Mouse (Mus musculus) liver, embryonic 14.5 days (tissue): ENCODE measurements around the gene Imp3. TPM values are rescaled to one million over a fixed set of nuclear protein-coding genes. Genes with fewer than 3 reads are reported as not detected.

Experiments used
- ATAC-seq: fragments of 200-750 bp; cut with Nextera tagmentation; 2 replicates; pipeline ENCODE4 v1.8.0; 2017; ENCODE audit warnings: moderate number of reproducible peaks, mild to moderate bottlenecking, moderate library complexity; ENCODE audit not compliant: insufficient read depth
- DNase-seq, 3 experiments: peaks; one replicate each; pipeline ENCODE4 v3.0.0-alpha.2; 2012 to 2013; ENCODE audit warnings: low read depth in 3 of 3, low spot score in 3 of 3
- H3K27ac ChIP-seq: fragments of 300-500 bp; sonication (generic); 2 replicates; pipeline ENCODE4 v1.5.1; 2014; ENCODE audit warnings: moderate library complexity, mild to moderate bottlenecking, control low read depth, inconsistent platforms
- H3K27me3 ChIP-seq: fragments of 300-500 bp; sonication (generic); 2 replicates; pipeline ENCODE4 v1.6.1; 2014; ENCODE audit warnings: mild to moderate bottlenecking, low read length, moderate library complexity; ENCODE audit not compliant: control insufficient read depth, insufficient read depth
- H3K36me3 ChIP-seq: fragments of 300-500 bp; sonication (generic); replicated peaks from 2 replicates; pipeline ENCODE4 v1.6.1; 2014; ENCODE audit warnings: low read depth; ENCODE audit not compliant: control insufficient read depth, insufficient read depth
- H3K4me1 ChIP-seq, 2 experiments: fragments of 200-500 bp in 1 of 2; fragments of 300-500 bp in 1 of 2; sonication (generic) in 1 of 2; replicated peaks; 2 replicates each; pipeline ENCODE4 v1.6.1; 2012 to 2014; ENCODE audit warnings: antibody characterized with exemption in 1 of 2, inconsistent platforms in 1 of 2, low read length in 1 of 2; ENCODE audit not compliant: control insufficient read depth in 2 of 2, insufficient read depth in 2 of 2
- H3K4me2 ChIP-seq: fragments of 300-500 bp; sonication (generic); 2 replicates; pipeline ENCODE4 v1.6.1; 2014; ENCODE audit warnings: low read depth, mild to moderate bottlenecking, control low read depth, moderate library complexity
- H3K4me3 ChIP-seq, 2 experiments: fragments of 200-500 bp in 1 of 2; fragments of 300-500 bp in 1 of 2; sonication (generic) in 1 of 2; 2 replicates each; pipeline ENCODE4 v1.5.1; 2012 to 2014; ENCODE audit warnings: low read depth in 2 of 2, low read length in 2 of 2, mild to moderate bottlenecking in 2 of 2, control low read depth in 1 of 2, inconsistent platforms in 1 of 2, moderate library complexity in 1 of 2; ENCODE audit not compliant: insufficient read depth in 1 of 2
- H3K9ac ChIP-seq: fragments of 300-500 bp; sonication (generic); replicated peaks from 2 replicates; pipeline ENCODE4 v1.6.1; 2014; ENCODE audit warnings: mild to moderate bottlenecking, control low read depth, moderate library complexity
- H3K9me3 ChIP-seq: fragments of 300-500 bp; sonication (generic); 2 replicates; pipeline ENCODE4 v1.6.1; 2016; ENCODE audit warnings: low read length, mixed read lengths; ENCODE audit not compliant: control insufficient read depth
- CTCF ChIP-seq: IDR thresholded peaks from 2 replicates; pipeline ENCODE4 v1.5.1; 2016; ENCODE audit warnings: antibody characterized with exemption, low read depth, control low read depth
- EP300 ChIP-seq: IDR thresholded peaks from 2 replicates; pipeline ENCODE4 v1.6.1; 2016; ENCODE audit warnings: antibody characterized with exemption, low read depth
- WGBS: fragments of 180-500 bp; shearing (Covaris S2); extraction: QIAGEN DNeasy Blood & Tissue Kit; methylation state at CpG from one replicate; pipeline ENCODE4 v1.1.7; 2014; ENCODE audit not compliant: insufficient replicate concordance; 5-methylcytosine and 5-hydroxymethylcytosine counted together
- polyA plus RNA-seq, 2 experiments: library from polyadenylated mRNA; depleted of rRNA in 1 of 2; stranded (reverse) in 1 of 2; unstranded in 1 of 2; fragments of >200 nt; fragmentation: Nextera tagmentation in 1 of 2; extraction: Ambion mirVana in 1 of 2; gene quantifications; 2 replicates each; pipeline versions ENCODE4 v1.2.1 to v1.2.3; 2012 to 2014

Imp3 gene
- polyA plus RNA-seq (2012; rRNA removed) (69.2 and 93.9 TPM in 2 replicates), polyA plus RNA-seq (2014; fragmentation: Nextera tagmentation; extraction: Ambion mirVana) (49.0 and 49.8 TPM in 2 replicates)

- WGBS: under 1% methylated on average over 73 of the region's 73 CpGs
- peak within 1 kb of the TSS; percentile 79 for H3K9ac ChIP-seq
These were observed at the start of gene Imp3 for GRCm38 (mm10) chr9:56937223-56938160. Gene Imp3 (plus strand): TSS chr9:56937475.

GRCm38 (mm10) chr9:56887581-56887980 lies 49.7 kb upstream of the Imp3 start:
- ATAC-seq (no peak), DNase-seq (no peak)
- 78% methylated on average over 16 of the region's 16 CpGs for WGBS
- TF ChIP-seq EP300 (no peak), CTCF (no peak)
- no peak overlapping the region for H3K27ac ChIP-seq
- H3K36me3 ChIP-seq: no peaks in the 10 kb centered on the region
- no peak overlapping the region for H3K4me2 ChIP-seq
- H3K27me3 ChIP-seq: no peaks in the 10 kb centered on the region
- H3K4me3 ChIP-seq: no peak overlapping the region
- H3K9me3 ChIP-seq: no peaks in the 10 kb centered on the region
- H3K4me1 ChIP-seq: no peaks in the 10 kb centered on the region
- no peak overlapping the region for H3K9ac ChIP-seq

More at GRCm38 (mm10) chr9:56937223-56938160, at the start of gene Imp3:
- Histone ChIP-seq H3K36me3 (no peaks in the 10 kb centered on the region; the same call in 1 of the 2 replicates), H3K9me3 (no peaks in the 10 kb centered on the region), H3K4me1 (peaks cover 7 to 11% of the 10 kb centered on the region in 2 experiments; a peak in 3 of 4 replicates), H3K4me2 (peak within 1 kb of the TSS; percentile 90), H3K27me3 (no peaks in the 10 kb centered on the region), H3K4me3 (peak within 1 kb of the TSS; percentile 68), H3K27ac (peak within 1 kb of the TSS; percentile 67)
- DNase-seq: peak; percentile 93 to 95 (median 95)
- peak; percentile 91 for ATAC-seq
- TF ChIP-seq CTCF: peak; percentile 46; the same call in 1 of the 2 replicates
- no peak for TF ChIP-seq EP300

- no peaks in the 10 kb centered on the region for H3K9me3 ChIP-seq
These were observed 47.5 kb upstream of the Imp3 start for GRCm38 (mm10) chr9:56889817-56890216.

GRCm38 (mm10) chr9:56890522-56891250 lies 46.6 kb upstream of the Imp3 start:
- H3K36me3 ChIP-seq: no peaks in the 10 kb centered on the region
- no peak overlapping the region for H3K9ac ChIP-seq
- TF ChIP-seq CTCF (no peak), EP300 (no peak)
- DNase-seq (no peak), ATAC-seq (no peak)
- no peak overlapping the region for H3K4me3 ChIP-seq
- no peaks in the 10 kb centered on the region for H3K9me3 ChIP-seq
- no peak overlapping the region for H3K27ac ChIP-seq
- H3K27me3 ChIP-seq: no peaks in the 10 kb centered on the region
- WGBS: 49% methylated on average over 11 of the region's 11 CpGs
- no peaks in the 10 kb centered on the region for H3K4me1 ChIP-seq
- no peak overlapping the region for H3K4me2 ChIP-seq

More at GRCm38 (mm10) chr9:56889817-56890216, 47.5 kb upstream of the Imp3 start:
- H3K27me3 ChIP-seq: no peaks in the 10 kb centered on the region
- DNase-seq: peak; percentile 42 to 50 (median 45)
- no peak overlapping the region for H3K27ac ChIP-seq
- ATAC-seq: 0 out of 2 replicates have a peak, but pooled peaks have one; percentile 21
- no peak overlapping the region for H3K4me3 ChIP-seq
- peak; percentile 90 for TF ChIP-seq CTCF
- no peak for TF ChIP-seq EP300
- H3K9ac ChIP-seq: no peak overlapping the region
- H3K36me3 ChIP-seq: no peaks in the 10 kb centered on the region
- no peaks in the 10 kb centered on the region for H3K4me1 ChIP-seq
- WGBS: 5% methylated on average over 14 of the region's 14 CpGs
- peak overlapping the region; percentile 33 for H3K4me2 ChIP-seq
